Mouse (Mus musculus): Measurements from ENCODE around the gene Lrrc41. TPM values are rescaled to one million over a fixed set of nuclear protein-coding genes. Genes with fewer than 3 reads are reported as not detected.
A peak's percentile ranks its signal among the peaks of the same experiment; 100 is the strongest.

The Lrrc41 gene
- polyA plus RNA-seq, 1 experiment from 2014 or later = 66.3 TPM

GRCm38 (mm10) chr4:116057559-116057958 lies 17.5 kb upstream of the Lrrc41 start:
- Histone ChIP-seq H3K9me3 (no peaks in the 10 kb centered on the region), H3K27me3 (no peaks in the 10 kb centered on the region)
- WGBS = 10% methylated on average over 1 of the region's 1 CpGs

GRCm38 (mm10) chr4:116059012-116059726 lies 15.9 kb upstream of the Lrrc41 start:
- Histone ChIP-seq H3K9ac (replicated peaks) (no peak overlapping the region), H3K4me3 (no peak overlapping the region), H3K36me3 (no peaks in the 10 kb centered on the region), H3K27ac (replicated peaks) (no peak overlapping the region), H3K9me3 (no peaks in the 10 kb centered on the region), H3K4me2 (replicated peaks) (no peak overlapping the region), H3K27me3 (no peaks in the 10 kb centered on the region), H3K4me1 (no peaks in the 10 kb centered on the region)
- no peak for ATAC-seq (replicated peaks)
- WGBS = 85% methylated on average over 5 of the region's 5 CpGs

More at GRCm38 (mm10) chr4:116057559-116057958, 17.5 kb upstream of the Lrrc41 start:
- H3K4me3 ChIP-seq = no peak overlapping the region
- H3K36me3 ChIP-seq = no peaks in the 10 kb centered on the region
- ATAC-seq (replicated peaks) = no peak
- no peak overlapping the region for H3K4me2 ChIP-seq (replicated peaks)
- peaks cover 7% of the 10 kb centered on the region for H3K4me1 ChIP-seq
- H3K9ac ChIP-seq (replicated peaks) = no peak overlapping the region
- H3K27ac ChIP-seq (replicated peaks) = no peak overlapping the region

GRCm38 (mm10) chr4:116063855-116064254 lies 11.2 kb upstream of the Lrrc41 start:
- H3K9me3 ChIP-seq = no peaks in the 10 kb centered on the region
- H3K27me3 ChIP-seq = no peaks in the 10 kb centered on the region
- ATAC-seq (replicated peaks) = no peak
- peaks cover 30% of the 10 kb centered on the region for H3K36me3 ChIP-seq
- no peaks in the 10 kb centered on the region for H3K4me1 ChIP-seq
- no peak overlapping the region for H3K27ac ChIP-seq (replicated peaks)
- H3K4me3 ChIP-seq = no peak overlapping the region
- 58% methylated on average over 1 of the region's 1 CpGs for WGBS
- H3K4me2 ChIP-seq (replicated peaks) = no peak overlapping the region
- H3K9ac ChIP-seq (replicated peaks) = no peak overlapping the region

- no peak overlapping the region for H3K27ac ChIP-seq (replicated peaks)
- no peaks in the 10 kb centered on the region for H3K27me3 ChIP-seq
- no peak overlapping the region for H3K9ac ChIP-seq (replicated peaks)
- H3K4me1 ChIP-seq = peaks cover 18% of the 10 kb centered on the region
- H3K9me3 ChIP-seq = no peaks in the 10 kb centered on the region
- ATAC-seq (replicated peaks) = no peak
- 86% methylated on average over 6 of the region's 6 CpGs for WGBS
- H3K4me3 ChIP-seq = no peak overlapping the region
- H3K36me3 ChIP-seq = peaks cover 42% of the 10 kb centered on the region
- no peak overlapping the region for H3K4me2 ChIP-seq (replicated peaks)
Observed at GRCm38 (mm10) chr4:116070116-116070515, 5.0 kb upstream of the Lrrc41 start.

- 0 out of 2 replicates have a peak overlapping the region, but pooled peaks have one; percentile 3 for H3K4me3 ChIP-seq
- no peak for ATAC-seq (replicated peaks)
- no peaks in the 10 kb centered on the region for H3K27me3 ChIP-seq
- no peak overlapping the region for H3K27ac ChIP-seq (replicated peaks)
- no peaks in the 10 kb centered on the region for H3K9me3 ChIP-seq
- no peak overlapping the region for H3K9ac ChIP-seq (replicated peaks)
- peaks cover 35% of the 10 kb centered on the region for H3K4me1 ChIP-seq
- 49% methylated on average over 4 of the region's 4 CpGs for WGBS
- H3K4me2 ChIP-seq (replicated peaks) = peak overlapping the region; percentile 14; the same call in 1 of the 2 replicates
- H3K36me3 ChIP-seq = peaks cover 19% of the 10 kb centered on the region
Observed at GRCm38 (mm10) chr4:116073146-116073545, 1.9 kb upstream of the Lrrc41 start.

GRCm38 (mm10) chr4:116074145-116074675 lies 859 bp upstream of the Lrrc41 start:
- no peak for ATAC-seq (replicated peaks)
- Histone ChIP-seq H3K9me3 (no peaks in the 10 kb centered on the region), H3K4me3 (peak overlapping the region; percentile 96), H3K4me1 (peaks cover 35% of the 10 kb centered on the region), H3K27me3 (no peaks in the 10 kb centered on the region), H3K36me3 (peaks cover 9% of the 10 kb centered on the region), H3K9ac (replicated peaks) (peak overlapping the region; percentile 98), H3K4me2 (replicated peaks) (peak overlapping the region; percentile 74), H3K27ac (replicated peaks) (peak overlapping the region; percentile 96; the same call in 1 of the 2 replicates)
- WGBS = 1% methylated on average over 8 of the region's 8 CpGs

- under 1% methylated on average over 77 of the region's 77 CpGs for WGBS
- peaks cover 12% of the 10 kb centered on the region for H3K36me3 ChIP-seq
- peak overlapping the region; percentile 96 for H3K27ac ChIP-seq (replicated peaks)
- no peaks in the 10 kb centered on the region for H3K9me3 ChIP-seq
- H3K4me1 ChIP-seq = peaks cover 35% of the 10 kb centered on the region
- H3K4me2 ChIP-seq (replicated peaks) = peak overlapping the region; percentile 74
- H3K9ac ChIP-seq (replicated peaks) = peak overlapping the region; percentile 98
- peak; percentile 75 for ATAC-seq (replicated peaks)
- peak overlapping the region; percentile 96 for H3K4me3 ChIP-seq
- no peaks in the 10 kb centered on the region for H3K27me3 ChIP-seq
Observed at GRCm38 (mm10) chr4:116075631-116076368, 731 bp downstream of the Lrrc41 start.

- 2% methylated on average over 37 of the region's 37 CpGs for WGBS
- H3K4me1 ChIP-seq = peaks cover 35% of the 10 kb centered on the region
- peak overlapping the region; percentile 98 for H3K9ac ChIP-seq (replicated peaks)
Observed at GRCm38 (mm10) chr4:116076369-116077231, 1.5 kb downstream of the Lrrc41 start.

GRCm38 (mm10) chr4:116077240-116078095 lies 2.4 kb downstream of the Lrrc41 start:
- Histone ChIP-seq H3K36me3 (peaks cover 29% of the 10 kb centered on the region), H3K4me1 (peaks cover 35% of the 10 kb centered on the region), H3K9me3 (no peaks in the 10 kb centered on the region), H3K4me3 (peak overlapping the region; percentile 96), H3K9ac (replicated peaks) (peak overlapping the region; percentile 98), H3K27ac (replicated peaks) (no peak overlapping the region), H3K27me3 (no peaks in the 10 kb centered on the region), H3K4me2 (replicated peaks) (peak overlapping the region; percentile 74)
- no peak for ATAC-seq (replicated peaks)
- 65% methylated on average over 3 of the region's 3 CpGs for WGBS

More at GRCm38 (mm10) chr4:116076369-116077231, 1.5 kb downstream of the Lrrc41 start:
- peak overlapping the region; percentile 74 for H3K4me2 ChIP-seq (replicated peaks)
- peak overlapping the region; percentile 96 for H3K4me3 ChIP-seq
- no peaks in the 10 kb centered on the region for H3K9me3 ChIP-seq
- peak overlapping the region; percentile 96 for H3K27ac ChIP-seq (replicated peaks)
- H3K27me3 ChIP-seq = no peaks in the 10 kb centered on the region
- H3K36me3 ChIP-seq = peaks cover 20% of the 10 kb centered on the region
- peak; percentile 3; the same call in 1 of the 2 replicates for ATAC-seq (replicated peaks)

GRCm38 (mm10) chr4:116088510-116089249 lies 13.6 kb downstream of the Lrrc41 start:
- Histone ChIP-seq H3K4me2 (replicated peaks) (no peak overlapping the region), H3K36me3 (peaks cover 85% of the 10 kb centered on the region), H3K9ac (replicated peaks) (no peak overlapping the region), H3K4me3 (no peak overlapping the region), H3K27ac (replicated peaks) (no peak overlapping the region), H3K27me3 (no peaks in the 10 kb centered on the region), H3K9me3 (no peaks in the 10 kb centered on the region), H3K4me1 (no peaks in the 10 kb centered on the region)
- no peak for ATAC-seq (replicated peaks)
- 88% methylated on average over 23 of the region's 23 CpGs for WGBS
